Mouse (Mus musculus): ENCODE data around the gene Twnk.

DNA sequence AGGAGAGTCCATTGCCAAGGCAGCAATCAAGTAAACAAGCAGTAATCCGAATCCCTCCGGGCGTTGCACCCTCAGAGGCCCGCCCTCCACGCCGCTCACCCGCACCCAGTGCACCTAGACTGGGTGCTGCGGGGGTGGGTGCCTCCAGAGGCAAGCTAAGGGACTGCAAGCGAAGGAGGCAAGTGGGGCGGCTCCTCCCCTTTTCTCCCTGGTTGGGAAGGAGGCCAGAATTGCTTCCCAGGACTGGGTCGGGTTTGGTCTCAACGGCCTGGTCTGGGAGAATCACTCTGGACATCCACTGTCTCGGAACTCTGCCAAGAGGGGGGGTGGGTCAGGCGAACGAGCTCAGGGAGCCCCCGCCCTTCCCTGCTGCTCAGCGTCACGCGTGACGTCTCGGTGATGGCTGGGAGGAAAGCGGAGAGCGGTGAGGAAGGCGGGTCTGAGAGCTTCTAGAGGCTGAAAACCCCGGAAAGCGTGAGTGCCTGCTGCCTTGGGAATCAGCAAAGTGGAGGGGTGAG lies 42.0 kb downstream of the Twnk start, which contains the start of gene Sfxn3:
- TF ChIP-seq CTCF (IDR thresholded peaks at IDR 0.05; ENCODE audit: low read depth) (peak; percentile 84), EP300 (optimal IDR thresholded peaks at IDR 0.05) (no peak)
